Mouse (Mus musculus) myocyte (in vitro differentiated cells): ENCODE measurements around the gene Dhrs9.

Experiments used
- CEBPB ChIP-seq: IDR thresholded peaks from 2 replicates; pipeline ENCODE4 v1.6.1; 2011; ENCODE audit warnings: mild to moderate bottlenecking, moderate library complexity; ENCODE audit not compliant: poor library complexity, insufficient read depth, severe bottlenecking
- E2F4 ChIP-seq: IDR thresholded peaks from one replicate; pipeline ENCODE4 v1.6.1; 2011; ENCODE audit warnings: mild to moderate bottlenecking, control low read depth, moderate library complexity; ENCODE audit not compliant: insufficient read depth
- MAX ChIP-seq: IDR thresholded peaks from one replicate; pipeline ENCODE4 v1.6.1; 2011; ENCODE audit warnings: low read depth, mild to moderate bottlenecking, control low read depth
- MYOD1 ChIP-seq, 3 experiments: IDR thresholded peaks; one replicate each; pipeline ENCODE4 v1.6.1; 2011; ENCODE audit warnings: control low read depth in 2 of 3, low read depth in 2 of 3, mild to moderate bottlenecking in 2 of 3, moderate library complexity in 1 of 3; ENCODE audit not compliant: insufficient read length in 2 of 3, control insufficient read depth in 1 of 3
- MYOG ChIP-seq, 3 experiments: IDR thresholded peaks; one replicate each; pipeline ENCODE4 v1.6.1; 2011; ENCODE audit warnings: control low read depth in 2 of 3, low read depth in 2 of 3, mild to moderate bottlenecking in 2 of 3; ENCODE audit not compliant: insufficient read length in 2 of 3, control insufficient read depth in 1 of 3, insufficient read depth in 1 of 3
- POLR2A ChIP-seq: IDR thresholded peaks from one replicate; pipeline ENCODE4 v1.6.1; 2011; ENCODE audit warnings: low read depth, mild to moderate bottlenecking, control low read depth, moderate library complexity; ENCODE audit not compliant: insufficient read length
- REST ChIP-seq: IDR thresholded peaks from one replicate; pipeline ENCODE4 v1.6.1; 2011; ENCODE audit warnings: mild to moderate bottlenecking, control low read depth, moderate library complexity; ENCODE audit not compliant: insufficient read depth, insufficient read length
- SRF ChIP-seq: IDR thresholded peaks from one replicate; pipeline ENCODE4 v1.6.1; 2011; ENCODE audit warnings: low read depth; ENCODE audit not compliant: control insufficient read depth, insufficient read length
- TCF12 ChIP-seq: IDR thresholded peaks from one replicate; pipeline ENCODE4 v1.6.1; 2011; ENCODE audit warnings: mild to moderate bottlenecking, control low read depth; ENCODE audit not compliant: poor library complexity, insufficient read depth, severe bottlenecking
- USF1 ChIP-seq: IDR thresholded peaks from one replicate; pipeline ENCODE4 v1.6.1; 2011; ENCODE audit warnings: low read depth, mild to moderate bottlenecking, control low read depth, moderate library complexity

DNA sequence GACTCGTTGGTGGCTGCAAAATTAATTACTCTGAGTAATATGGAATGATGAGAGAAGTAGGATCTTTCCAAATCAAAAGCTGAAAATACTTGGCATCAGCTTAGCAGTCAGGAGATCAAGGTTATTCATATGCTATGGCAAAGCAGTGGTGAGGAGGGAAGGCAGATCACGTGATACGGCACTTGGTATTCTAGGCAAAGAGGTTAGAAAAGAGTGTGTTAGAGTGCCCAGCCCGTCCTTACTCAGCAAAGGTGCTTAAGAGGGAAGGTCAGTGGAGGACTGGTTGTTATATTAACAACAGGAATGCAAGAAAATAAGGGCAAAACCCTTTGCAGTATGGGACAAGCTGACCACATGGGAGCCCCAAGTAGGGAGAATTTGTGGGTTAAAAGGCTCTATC, 68.3 kb downstream of the Dhrs9 start:
- TF ChIP-seq REST (no peak), POLR2A (no peak), USF1 (no peak), SRF (no peak), E2F4 (no peak), MYOG (IDR thresholded peaks at IDR 0.05; ENCODE audit: control insufficient read depth in 1 of 3, insufficient read depth in 1 of 3, insufficient read length in 2 of 3, low read depth in 2 of 3) (no peak), TCF12 (no peak), CEBPB (no peak), MAX (no peak), MYOD1 (IDR thresholded peaks at IDR 0.05; ENCODE audit: control insufficient read depth in 1 of 3, insufficient read length in 2 of 3, low read depth in 2 of 3) (no peak)
